Mouse (Mus musculus) B cell, adult (primary cell): ENCODE data around the gene Pex11g. TPM values are rescaled to one million over a fixed set of nuclear protein-coding genes. Genes with fewer than 3 reads are reported as not detected.

Experiments
- total RNA-seq: library from RNA; stranded (reverse); gene quantifications from 4 replicates; pipeline ENCODE4 v1.2.4, GENCODE M21; 2023; ENCODE audit not compliant: inconsistent age

The Pex11g gene
- 0.80 to 1.7 TPM (median 1.4 TPM) in 4 replicates for total RNA-seq

DNA sequence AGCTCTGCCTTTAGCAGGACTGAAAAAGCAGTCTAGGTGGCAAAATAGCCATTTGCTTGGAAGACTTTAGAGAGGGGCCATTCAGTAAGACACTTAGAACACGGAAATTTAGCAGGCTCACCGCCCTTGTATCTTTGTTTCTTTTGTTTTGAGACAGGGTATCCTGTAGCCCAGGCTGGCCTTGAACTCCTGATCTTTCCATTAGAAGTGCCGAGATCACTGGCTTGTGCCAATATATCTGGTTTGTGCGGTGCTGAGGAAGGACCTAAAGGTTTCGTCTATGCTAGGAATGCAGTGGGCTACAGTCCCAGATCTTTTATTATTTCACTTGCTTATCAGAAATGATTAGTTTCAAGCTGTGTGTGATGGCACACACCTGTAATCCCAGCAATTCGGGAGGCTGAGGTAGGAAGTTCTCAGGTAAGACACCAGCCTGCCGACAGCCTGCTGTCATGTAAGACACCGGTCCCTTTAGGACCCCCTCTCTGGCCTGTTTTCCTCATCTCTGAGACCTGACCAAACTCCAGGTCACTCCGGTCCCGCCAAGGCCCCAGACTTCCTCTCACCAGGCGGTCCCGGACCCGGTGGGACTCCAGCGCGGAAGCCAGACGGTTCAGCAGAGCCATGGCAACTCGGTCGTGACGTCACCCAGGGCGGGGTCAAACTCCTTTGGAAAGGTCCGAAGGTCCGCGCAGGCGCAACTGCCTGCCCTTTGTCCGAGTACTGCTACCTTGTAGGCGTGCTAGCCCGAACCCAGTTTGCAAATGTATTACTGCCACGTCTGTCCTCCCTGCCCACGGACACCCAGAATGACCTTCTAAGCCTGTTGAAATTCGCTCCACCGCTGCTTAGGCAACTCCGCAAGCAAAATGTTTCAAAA lies at the start of gene Pex11g:
Gene Pex11g, minus strand, starts transcription at position 675 of the 880 bp plus-strand sequence.

DNA sequence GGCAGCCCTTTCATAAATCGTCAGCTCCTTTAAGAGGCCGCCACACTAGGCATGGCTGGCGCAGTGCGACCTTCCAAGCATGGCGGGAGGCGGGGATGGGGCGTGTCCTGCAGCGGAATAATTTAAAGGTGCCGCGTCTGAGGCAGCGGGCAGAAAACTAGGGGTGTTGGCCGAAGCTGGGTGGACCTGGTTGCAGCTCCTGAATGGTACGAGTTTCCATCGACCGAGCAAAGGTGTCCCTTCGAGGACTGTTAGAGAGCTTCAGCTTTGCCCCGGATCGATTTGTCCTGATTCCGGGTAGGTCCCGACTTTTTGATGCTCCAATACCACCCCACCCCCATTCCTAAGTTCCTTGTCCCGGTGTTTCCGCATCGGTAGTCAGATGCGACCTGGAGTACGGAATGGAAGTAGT lies 47.8 kb upstream of the Pex11g start, which contains the start of gene Pnpla6:
Gene Pnpla6, plus strand, starts transcription at position 125 of the 412 bp plus-strand sequence.

DNA sequence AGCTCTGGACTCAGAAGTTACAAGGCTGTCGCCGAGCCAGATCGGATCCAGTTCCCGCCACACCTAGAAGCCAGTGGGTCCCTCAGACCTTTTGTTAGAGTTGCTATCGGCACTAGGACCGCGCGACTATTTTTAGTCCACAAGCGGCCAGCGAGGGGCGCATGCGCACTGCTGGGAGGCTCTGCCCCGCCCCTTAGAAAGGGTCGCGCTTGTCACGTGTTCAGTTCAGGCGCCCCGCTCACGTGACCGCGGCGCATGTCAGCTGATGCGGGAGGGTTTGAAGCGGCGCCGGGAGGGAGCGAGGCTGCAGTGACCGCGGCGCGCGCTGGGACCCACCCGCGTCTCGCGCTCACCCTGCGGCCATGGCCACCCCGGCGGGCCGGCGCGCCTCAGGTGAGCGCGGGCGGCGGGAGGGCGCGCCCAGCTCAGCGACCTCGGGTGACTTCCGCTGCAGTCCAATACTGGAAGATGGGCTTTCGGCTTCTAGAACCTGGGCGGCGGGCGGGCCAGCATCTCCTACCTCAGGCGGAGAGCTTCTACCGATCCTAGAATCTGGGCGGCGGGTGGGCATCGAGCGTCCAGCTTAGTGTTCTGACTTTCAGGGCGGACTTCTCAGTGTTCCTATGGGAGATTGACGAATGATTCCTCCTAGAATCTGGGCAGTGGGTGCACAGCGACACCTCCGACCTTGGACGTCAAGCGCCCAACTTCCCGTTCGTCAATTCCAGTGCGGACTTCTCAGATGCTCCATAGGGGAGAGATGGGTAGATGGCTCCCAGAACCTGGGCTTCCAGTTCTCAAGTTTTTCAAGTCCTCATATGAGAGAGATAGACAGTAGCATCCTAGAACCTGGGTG lies 33.0 kb upstream of the Pex11g start, which contains the start of gene Mcoln1:
Gene Mcoln1, plus strand, starts transcription at position 223 of the 856 bp plus-strand sequence.

DNA sequence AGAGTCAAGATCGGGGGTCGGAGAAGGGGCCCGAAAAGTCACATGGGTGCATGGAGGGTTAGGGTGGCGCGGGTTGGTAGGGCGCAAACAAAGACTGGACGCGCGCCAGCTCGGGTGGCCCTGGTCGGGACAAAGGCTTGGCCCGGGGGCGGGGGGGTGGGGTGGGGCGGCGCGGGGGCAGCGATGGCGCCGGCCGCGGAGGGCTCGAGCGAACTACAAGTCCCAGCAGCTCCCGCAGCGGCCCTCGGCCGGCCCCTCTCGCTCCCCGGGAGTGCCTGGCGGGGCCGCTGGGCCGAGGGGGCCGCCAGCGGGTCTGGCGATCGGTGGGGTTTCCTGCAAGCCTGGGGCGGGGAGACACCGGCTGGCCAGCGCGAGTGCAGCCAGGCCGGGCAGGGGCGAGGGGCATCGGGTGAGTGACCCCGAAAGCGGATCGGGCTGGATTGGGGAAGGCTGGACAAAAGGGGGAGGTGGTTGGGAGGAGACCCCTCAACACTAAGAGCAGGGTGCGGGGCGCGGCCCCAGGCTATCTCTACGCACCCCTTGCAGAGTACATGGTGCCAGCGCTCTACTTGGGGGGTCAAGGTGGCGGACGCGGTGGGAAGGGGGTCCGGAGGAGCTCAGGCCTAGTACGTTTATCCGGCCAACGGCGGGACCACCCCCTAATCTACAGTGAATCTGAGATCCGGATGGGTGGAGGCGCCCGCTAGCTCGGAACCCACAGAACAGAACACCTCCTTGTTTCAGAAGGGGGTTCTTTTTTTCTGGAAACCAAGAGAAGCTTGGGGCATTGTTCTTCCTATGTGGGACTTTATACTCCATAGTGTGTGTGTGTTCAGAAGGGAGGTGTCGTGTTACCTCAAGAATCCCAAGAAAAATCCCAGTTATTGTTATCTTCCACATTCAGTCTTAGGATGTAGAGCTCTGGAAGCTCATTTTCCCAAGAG lies 25.7 kb upstream of the Pex11g start, which contains the start of gene Zfp358:
Gene Zfp358, plus strand, starts transcription at position 238 of the 944 bp plus-strand sequence.

DNA sequence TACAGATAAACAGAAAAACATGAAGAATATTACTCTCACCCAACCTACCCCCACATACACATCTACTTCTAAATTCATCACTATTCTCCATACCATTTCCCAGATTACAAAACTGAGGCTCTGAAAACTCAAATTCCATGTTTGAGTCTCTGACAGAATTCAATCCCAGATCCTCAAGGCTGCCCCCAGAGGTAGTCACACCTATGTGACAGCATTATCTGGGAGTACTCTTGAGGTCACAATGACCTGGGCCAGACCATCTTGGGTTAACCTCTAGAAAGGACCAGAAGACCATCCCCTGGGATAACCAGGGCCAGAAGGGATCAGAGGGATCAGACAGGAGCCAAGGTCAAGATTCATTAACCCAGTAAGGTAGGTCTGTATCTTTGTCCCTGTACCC lies 3.1 kb upstream of the Pex11g start, which contains the start of gene Tex45:
Gene Tex45, plus strand, starts transcription at position 301 of the 400 bp plus-strand sequence.

Other genes starting within 250 kb of the Pex11g start
- 39.0 to 47.8 TPM (median 43.2 TPM) in 4 replicates for gene Insr, start 188.1 kb downstream of the Pex11g start, total RNA-seq
- 230 to 250 TPM (median 241 TPM) in 4 replicates for gene A430078G23Rik, start 114.3 kb downstream of the Pex11g start, total RNA-seq
- 226 to 260 TPM (median 253 TPM) in 4 replicates for gene Arhgef18, start 74.7 kb downstream of the Pex11g start, total RNA-seq
- gene Tex45, start 3.2 kb upstream of the Pex11g start, total RNA-seq: 4.9 to 9.2 TPM (median 7.3 TPM) in 4 replicates
- gene Zfp358, start 25.5 kb upstream of the Pex11g start, total RNA-seq: 8.0 to 11.4 TPM (median 9.8 TPM) in 4 replicates
- gene Mcoln1, start 32.8 kb upstream of the Pex11g start, total RNA-seq: 89.1 to 114 TPM (median 104 TPM) in 4 replicates
- 60.2 to 80.5 TPM (median 68.7 TPM) in 4 replicates for gene Pnpla6, start 47.7 kb upstream of the Pex11g start, total RNA-seq
- not detected in 4 replicates for gene C330021F23Rik, start 100.3 kb upstream of the Pex11g start, total RNA-seq
- 0.12 to 0.27 TPM (median 0.18 TPM) in 4 replicates for gene Camsap3, start 119.6 kb upstream of the Pex11g start, total RNA-seq
- 91.5 to 105 TPM (median 97.7 TPM) in 4 replicates for gene Xab2, start 153.6 kb upstream of the Pex11g start, total RNA-seq
- gene Pet100, start 153.9 kb upstream of the Pex11g start, total RNA-seq: 67.8 to 74.9 TPM (median 70.5 TPM) in 4 replicates
- gene Pcp2, start 157.9 kb upstream of the Pex11g start, total RNA-seq: not detected in 4 replicates
- gene Stxbp2, start 163.3 kb upstream of the Pex11g start, total RNA-seq: 248 to 283 TPM (median 258 TPM) in 4 replicates
- not detected in 4 replicates for gene Retn, start 188.1 kb upstream of the Pex11g start, total RNA-seq
- not detected in 4 replicates for gene Mcemp1, start 198.1 kb upstream of the Pex11g start, total RNA-seq
- 1.6 TPM in 1 of 4 replicates, not detected in the others for gene Fcor, start 204.7 kb upstream of the Pex11g start, total RNA-seq
- 19.9 to 22.8 TPM (median 21.2 TPM) in 4 replicates for gene Trappc5, start 208.6 kb upstream of the Pex11g start, total RNA-seq
- 517 to 653 TPM (median 596 TPM) in 4 replicates for gene Fcer2a, start 226.5 kb upstream of the Pex11g start, total RNA-seq